Mouse (Mus musculus) hindbrain, embryonic 14.5 days (tissue): ENCODE measurements at regions not wholly inside any gene's neighbourhood (a gene's known extent, or its start where the extent isn't known, plus 50 kb on each side); places are given as distances from the start of the nearest gene placed in this dataset.

Experiments used
- ATAC-seq: fragments of 200-750 bp; cut with Nextera tagmentation; 2 replicates; pipeline ENCODE4 v1.8.0; 2017; ENCODE audit warnings: moderate number of reproducible peaks, mild to moderate bottlenecking, moderate TSS enrichment, moderate library complexity; ENCODE audit not compliant: low FRiP score
- DNase-seq: peaks from one replicate; pipeline ENCODE4 v3.0.0-alpha.2; 2015; ENCODE audit warnings: low spot score
- H3K27ac ChIP-seq: fragments of 300-500 bp; sonication (generic); 2 replicates; pipeline ENCODE4 v1.5.1; 2014; ENCODE audit warnings: mild to moderate bottlenecking, moderate library complexity
- H3K27me3 ChIP-seq: fragments of 300-500 bp; sonication (generic); 2 replicates; pipeline ENCODE4 v1.6.1; 2014; ENCODE audit warnings: mild to moderate bottlenecking, low read length, mixed read lengths; ENCODE audit not compliant: control insufficient read depth, insufficient read depth
- H3K36me3 ChIP-seq: fragments of 300-500 bp; sonication (generic); replicated peaks from 2 replicates; pipeline ENCODE4 v1.6.1; 2014; ENCODE audit not compliant: control insufficient read depth, insufficient read depth
- H3K4me1 ChIP-seq: fragments of 300-500 bp; sonication (generic); replicated peaks from 2 replicates; pipeline ENCODE4 v1.6.1; 2014; ENCODE audit warnings: antibody characterized with exemption, low read length, mixed read lengths; ENCODE audit not compliant: control insufficient read depth, insufficient read depth
- H3K4me2 ChIP-seq: fragments of 300-500 bp; sonication (generic); replicated peaks from 2 replicates; pipeline ENCODE4 v1.6.1; 2014; ENCODE audit warnings: mild to moderate bottlenecking, moderate library complexity
- H3K4me3 ChIP-seq: fragments of 300-500 bp; sonication (generic); replicated peaks from 2 replicates; pipeline ENCODE4 v1.5.1; 2014; ENCODE audit warnings: mild to moderate bottlenecking, low read length
- H3K9ac ChIP-seq: fragments of 300-500 bp; sonication (generic); 2 replicates; pipeline ENCODE4 v1.6.1; 2014
- H3K9me3 ChIP-seq: fragments of 300-500 bp; sonication (generic); 2 replicates; pipeline ENCODE4 v1.6.1; 2016; ENCODE audit warnings: low read length; ENCODE audit not compliant: control insufficient read depth
- WGBS: fragments of 180-500 bp; shearing (Covaris S2); extraction: QIAGEN DNeasy Blood & Tissue Kit; methylation state at CpG from one replicate; pipeline ENCODE4 v1.1.7; 2014; 5-methylcytosine and 5-hydroxymethylcytosine counted together

GRCm38 (mm10) chr7:116882268-116882964 lies 378.2 kb downstream of the Nucb2 start:
- Histone ChIP-seq H3K36me3 (no peaks in the 10 kb centered on the region), H3K4me1 (no peaks in the 10 kb centered on the region), H3K9ac (no peak overlapping the region), H3K4me2 (no peak overlapping the region), H3K9me3 (no peaks in the 10 kb centered on the region), H3K27me3 (no peaks in the 10 kb centered on the region), H3K4me3 (no peak overlapping the region), H3K27ac (no peak overlapping the region)
- no peak for ATAC-seq
- WGBS: 36% methylated on average over 5 of the region's 5 CpGs
- DNase-seq: no peak

GRCm38 (mm10) chr7:116893846-116894245 lies 389.7 kb downstream of the Nucb2 start:
- H3K4me2 ChIP-seq: no peak overlapping the region
- no peaks in the 10 kb centered on the region for H3K27me3 ChIP-seq
- no peaks in the 10 kb centered on the region for H3K36me3 ChIP-seq
- 47% methylated on average over 6 of the region's 6 CpGs for WGBS
- no peak overlapping the region for H3K4me3 ChIP-seq
- H3K4me1 ChIP-seq: no peaks in the 10 kb centered on the region
- peak; percentile 51 for DNase-seq
- H3K9me3 ChIP-seq: no peaks in the 10 kb centered on the region
- H3K27ac ChIP-seq: no peak overlapping the region
- no peak overlapping the region for H3K9ac ChIP-seq
- no peak for ATAC-seq

- Histone ChIP-seq H3K9ac (no peak overlapping the region), H3K4me3 (no peak overlapping the region), H3K27ac (no peak overlapping the region), H3K4me1 (no peaks in the 10 kb centered on the region), H3K36me3 (no peaks in the 10 kb centered on the region), H3K9me3 (no peaks in the 10 kb centered on the region), H3K27me3 (no peaks in the 10 kb centered on the region), H3K4me2 (no peak overlapping the region)
- no peak for DNase-seq
- no peak for ATAC-seq
- 48% methylated on average over 6 of the region's 6 CpGs for WGBS
Measured at GRCm38 (mm10) chr7:116915797-116916196, 411.6 kb downstream of the Nucb2 start.

GRCm38 (mm10) chr7:116917921-116918670 lies 413.9 kb downstream of the Nucb2 start:
- no peak for ATAC-seq
- no peaks in the 10 kb centered on the region for H3K36me3 ChIP-seq
- no peak overlapping the region for H3K4me2 ChIP-seq
- 95% methylated on average over 6 of the region's 6 CpGs for WGBS
- H3K27me3 ChIP-seq: no peaks in the 10 kb centered on the region
- H3K27ac ChIP-seq: no peak overlapping the region
- no peak overlapping the region for H3K9ac ChIP-seq
- H3K4me1 ChIP-seq: no peaks in the 10 kb centered on the region
- H3K9me3 ChIP-seq: no peaks in the 10 kb centered on the region
- H3K4me3 ChIP-seq: no peak overlapping the region
- DNase-seq: no peak

GRCm38 (mm10) chr7:116946448-116946847 lies 434.3 kb upstream of the Xylt1 start:
- WGBS: 77% methylated on average over 2 of the region's 2 CpGs
- Histone ChIP-seq H3K9ac (no peak overlapping the region), H3K4me2 (no peak overlapping the region), H3K36me3 (no peaks in the 10 kb centered on the region), H3K27me3 (no peaks in the 10 kb centered on the region), H3K4me3 (no peak overlapping the region), H3K4me1 (no peaks in the 10 kb centered on the region), H3K9me3 (no peaks in the 10 kb centered on the region), H3K27ac (no peak overlapping the region)
- ATAC-seq (no peak), DNase-seq (no peak)

- Histone ChIP-seq H3K4me3 (no peak overlapping the region), H3K9me3 (no peaks in the 10 kb centered on the region), H3K4me1 (no peaks in the 10 kb centered on the region), H3K4me2 (no peak overlapping the region), H3K36me3 (no peaks in the 10 kb centered on the region), H3K9ac (no peak overlapping the region), H3K27me3 (no peaks in the 10 kb centered on the region), H3K27ac (no peak overlapping the region)
- WGBS: 88% methylated on average over 14 of the region's 14 CpGs
- DNase-seq (no peak), ATAC-seq (no peak)
Measured at GRCm38 (mm10) chr7:116959196-116959895, 421.4 kb upstream of the Xylt1 start.

- DNase-seq: peak; percentile 19
- Histone ChIP-seq H3K4me1 (no peaks in the 10 kb centered on the region), H3K36me3 (no peaks in the 10 kb centered on the region), H3K27ac (no peak overlapping the region), H3K9me3 (no peaks in the 10 kb centered on the region), H3K27me3 (no peaks in the 10 kb centered on the region), H3K9ac (no peak overlapping the region), H3K4me2 (no peak overlapping the region), H3K4me3 (no peak overlapping the region)
- no peak for ATAC-seq
- 81% methylated on average over 6 of the region's 6 CpGs for WGBS
Measured at GRCm38 (mm10) chr7:116963839-116964238, 416.9 kb upstream of the Xylt1 start.

GRCm38 (mm10) chr7:116991351-116991750 lies 389.4 kb upstream of the Xylt1 start:
- H3K36me3 ChIP-seq: no peaks in the 10 kb centered on the region
- H3K27ac ChIP-seq: no peak overlapping the region
- ATAC-seq (no peak), DNase-seq (no peak)
- no peak overlapping the region for H3K9ac ChIP-seq
- no peak overlapping the region for H3K4me3 ChIP-seq
- 43% methylated on average over 2 of the region's 2 CpGs for WGBS
- no peaks in the 10 kb centered on the region for H3K9me3 ChIP-seq
- no peaks in the 10 kb centered on the region for H3K4me1 ChIP-seq
- H3K4me2 ChIP-seq: no peak overlapping the region
- H3K27me3 ChIP-seq: no peaks in the 10 kb centered on the region

- no peak overlapping the region for H3K4me3 ChIP-seq
- H3K36me3 ChIP-seq: no peaks in the 10 kb centered on the region
- DNase-seq (no peak), ATAC-seq (no peak)
- no peak overlapping the region for H3K9ac ChIP-seq
- no peaks in the 10 kb centered on the region for H3K9me3 ChIP-seq
- no peaks in the 10 kb centered on the region for H3K27me3 ChIP-seq
- H3K4me2 ChIP-seq: no peak overlapping the region
- no peaks in the 10 kb centered on the region for H3K4me1 ChIP-seq
- H3K27ac ChIP-seq: no peak overlapping the region
Measured at GRCm38 (mm10) chr7:116992166-116992565, 388.6 kb upstream of the Xylt1 start.
